Mouse (Mus musculus): ENCODE results near the gene Tfcp2.

DNA sequence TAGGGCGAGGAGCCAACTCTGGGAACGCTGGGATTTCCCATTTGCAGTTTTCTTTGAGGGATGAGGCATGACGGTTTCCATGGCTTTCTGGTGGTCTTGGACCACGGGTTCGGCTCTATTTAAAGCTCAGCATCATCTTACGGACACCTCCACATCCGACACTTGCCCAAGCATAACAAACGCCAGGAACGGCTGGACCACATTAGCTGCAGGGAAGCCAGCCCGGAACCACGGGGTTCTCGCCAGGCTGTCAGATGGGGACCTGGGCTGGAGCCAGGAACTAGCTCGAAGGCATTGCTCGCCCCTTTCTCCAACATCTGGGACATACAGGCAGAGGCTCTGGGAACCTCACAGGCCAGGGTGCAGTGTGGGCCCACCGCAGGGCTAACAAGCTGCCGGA, 100.6 kb downstream of the Tfcp2 start:
- TF ChIP-seq POLR2A (IDR thresholded peaks at IDR 0.05; ENCODE audit: extremely low read depth, insufficient read depth, low read length), result no peak
- no peak for TF ChIP-seq CTCF (IDR thresholded peaks at IDR 0.05; ENCODE audit: low read depth, low read length)

Measured in liver, adult 2 months (tissue).